In the genomic region with DNA sequence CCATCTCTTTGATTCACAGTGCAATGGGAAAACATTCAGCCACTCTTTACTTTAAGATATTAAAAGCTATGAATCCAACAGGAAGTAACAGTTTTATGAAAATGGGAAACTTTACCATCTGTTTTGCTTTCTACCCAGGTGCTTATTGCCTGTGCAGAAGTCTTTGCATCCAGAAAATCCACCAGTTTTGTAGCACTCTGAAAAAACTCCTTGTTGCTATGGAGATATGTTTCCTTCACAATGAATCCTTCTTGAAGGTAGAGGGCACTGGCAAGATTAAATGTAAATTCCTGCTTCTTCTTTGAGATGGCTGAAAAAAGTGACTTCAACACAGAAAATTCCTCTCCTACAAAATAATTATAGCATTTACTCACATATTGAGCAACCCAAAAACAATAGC, we compare ENCODE assay signal across 20 mouse cellular contexts. TPM values are rescaled to one million over a fixed set of nuclear protein-coding genes. Genes with fewer than 3 reads are reported as not detected.
"Had no signal": no experiment of that assay in that cellular context is flagged by ENCODE, and none has a peak within 500 bp of the region (broad histone marks: within the 10 kb centered on the region; RNA-seq: fewer than 3 reads in every experiment).

No protein-coding gene starts in this region.

- H3K27ac ChIP-seq: kidney, embryonic 15.5 days; limb, embryonic 13.5 days; liver, embryonic 14.5 days; midbrain, embryonic 13.5 days; neural tube, embryonic 13.5 days had no signal

- H3K9me3 ChIP-seq: kidney, embryonic 15.5 days; limb, embryonic 13.5 days; midbrain, embryonic 13.5 days; neural tube, embryonic 13.5 days had no signal

- H3K4me3 ChIP-seq: kidney, embryonic 15.5 days; limb, embryonic 13.5 days; midbrain, embryonic 13.5 days; neural tube, embryonic 13.5 days had no signal

- ATAC-seq: intestine, embryonic 16.5 days; midbrain, embryonic 13.5 days had no signal

- H3K36me3 ChIP-seq: kidney, embryonic 15.5 days; limb, embryonic 13.5 days; midbrain, embryonic 13.5 days; neural tube, embryonic 13.5 days had no signal

- H3K4me1 ChIP-seq: kidney, embryonic 15.5 days; limb, embryonic 13.5 days; midbrain, embryonic 13.5 days; neural tube, embryonic 13.5 days had no signal

- H3K27me3 ChIP-seq: kidney, embryonic 15.5 days; limb, embryonic 13.5 days; midbrain, embryonic 13.5 days; neural tube, embryonic 13.5 days had no signal

- H3K9ac ChIP-seq: kidney, embryonic 15.5 days; limb, embryonic 13.5 days; liver, embryonic 14.5 days; midbrain, embryonic 13.5 days; neural tube, embryonic 13.5 days had no signal

- H3K4me2 ChIP-seq: kidney, embryonic 15.5 days; limb, embryonic 13.5 days; midbrain, embryonic 13.5 days; neural tube, embryonic 13.5 days had no signal

- DNase-seq: kidney, adult 2 months; kidney, postnatal 14 days; layer of hippocampus, postnatal 36 days; left cerebral cortex, postnatal 4 days; lung, adult 18-20 months; retina, postnatal 1 day; right cerebral cortex, postnatal 25 days; thymus, postnatal 25 days had no signal

RNA-seq across cellular contexts. Expression of a gene that starts 10.5 kb away (rescaled TPM):
- total RNA-seq: layer of hippocampus, postnatal 36 days; left cerebral cortex, postnatal 4 days; megakaryocyte-erythroid progenitor cell, adult 5-6 weeks had no signal
- polyA plus RNA-seq: kidney, adult 2 months; kidney, embryonic 15.5 days; large intestine, adult 2 months; limb, embryonic 13.5 days; liver, adult 2 months; lung, embryonic 16.5 days; midbrain, embryonic 13.5 days; neural tube, embryonic 13.5 days; small intestine, adult 2 months; urinary bladder, adult 2 months had no signal
